Mouse (Mus musculus) ES-Bruce4 (cell line): ENCODE measurements around the gene Ap1ar.

ENCODE experiments used
- CTCF ChIP-seq: IDR thresholded peaks from one replicate; pipeline ENCODE4 v1.8.1; 2011; ENCODE audit warnings: low read depth, low read length
- EP300 ChIP-seq: IDR thresholded peaks from 2 replicates; pipeline ENCODE4 v1.6.1; 2011; ENCODE audit warnings: low read depth, low read length; ENCODE audit not compliant: insufficient read depth
- POLR2A ChIP-seq: IDR thresholded peaks from one replicate; pipeline ENCODE4 v1.8.1; 2011; ENCODE audit warnings: low read length; ENCODE audit not compliant: insufficient read depth

DNA sequence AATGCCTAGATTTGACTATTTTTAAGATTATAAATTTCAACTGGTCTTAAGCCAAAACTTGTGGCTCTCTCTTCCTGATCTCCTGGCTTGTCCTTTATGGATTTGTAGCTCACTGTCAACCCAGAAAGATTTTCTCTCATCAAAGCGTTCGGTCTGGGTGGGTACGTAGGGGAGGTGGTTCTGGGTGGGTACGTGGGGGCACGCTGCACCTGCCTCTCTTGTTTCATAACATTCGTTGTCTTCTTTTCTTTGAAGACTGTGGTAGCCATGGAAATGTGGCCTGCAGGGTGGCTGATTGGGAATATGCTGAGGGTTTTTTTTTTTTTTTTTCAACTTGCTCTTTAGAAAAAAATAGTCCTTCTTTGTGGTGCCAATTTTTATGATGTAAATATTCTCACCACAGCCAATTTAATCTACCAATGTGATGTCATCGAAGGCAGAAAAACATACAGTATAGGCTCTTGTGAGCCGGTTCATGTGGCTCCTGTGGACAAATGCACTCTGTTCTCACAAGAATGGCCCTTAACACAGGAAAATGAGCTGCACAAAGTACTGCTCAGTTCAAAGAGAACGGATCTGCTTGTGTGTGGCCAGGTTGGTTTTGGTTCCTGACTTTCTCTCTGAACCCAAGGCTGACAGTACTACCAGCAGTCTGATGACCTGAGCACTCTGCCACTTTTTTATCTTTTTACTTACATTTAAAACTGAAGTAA lies 30.9 kb upstream of the Ap1ar start:
- no peak for TF ChIP-seq CTCF
- TF ChIP-seq POLR2A, result no peak
- TF ChIP-seq EP300, result no peak
